Mouse (Mus musculus): ENCODE measurements around the gene Unc79.

Gene Unc79

GRCm38 (mm10) chr12:103211078-103211477, 262.4 kb downstream of the Unc79 start:
- no peak for DNase-seq

- DNase-seq = no peak
These were observed 264.9 kb downstream of the Unc79 start for GRCm38 (mm10) chr12:103213591-103213990.

GRCm38 (mm10) chr12:103214270-103214669, 265.6 kb downstream of the Unc79 start:
- DNase-seq = peak; percentile 28

- DNase-seq = no peak
These were observed 266.1 kb downstream of the Unc79 start for GRCm38 (mm10) chr12:103214797-103215196.

DNA sequence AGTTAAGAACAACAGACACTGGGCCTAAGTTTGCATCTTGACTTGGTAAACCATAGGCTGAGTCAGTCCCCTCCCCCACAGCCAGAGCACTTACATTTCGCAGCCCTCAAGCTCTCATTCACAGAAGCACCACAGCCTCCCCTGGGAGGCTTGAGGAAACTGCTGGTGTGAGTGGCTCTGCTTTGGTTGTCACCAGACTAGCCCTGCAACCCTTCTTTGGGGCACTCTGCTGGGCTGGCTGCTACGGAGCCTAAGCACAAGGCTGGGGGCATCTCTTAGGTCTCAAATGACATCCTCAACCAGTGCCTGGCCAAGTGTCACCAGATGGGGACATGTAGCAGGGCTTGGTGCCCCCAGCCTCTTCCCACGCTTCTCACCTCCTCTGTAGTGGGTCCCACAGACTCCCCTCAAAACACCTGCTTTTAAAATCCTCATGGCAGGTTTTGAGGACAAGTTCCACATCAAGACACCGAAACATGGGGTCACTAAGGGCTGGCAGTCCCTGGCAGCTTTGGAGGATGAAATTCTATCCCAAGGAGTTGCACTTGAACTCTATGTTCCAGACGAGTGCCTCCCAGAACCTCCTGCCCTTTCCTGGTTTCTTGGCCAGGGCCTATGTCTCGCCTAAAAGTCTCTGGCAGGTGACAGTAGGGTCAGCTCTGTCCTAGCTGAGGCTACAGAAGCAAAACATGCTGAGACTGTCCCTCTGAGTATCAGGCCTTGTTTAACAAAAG, 267.4 kb downstream of the Unc79 start:
- DNase-seq = peak; percentile 35

- DNase-seq = no peak
These were observed 275.0 kb downstream of the Unc79 start for GRCm38 (mm10) chr12:103223671-103224070.

GRCm38 (mm10) chr12:103226121-103226520, 277.5 kb downstream of the Unc79 start:
- DNase-seq = no peak

- no peak for DNase-seq
These were observed 280.4 kb downstream of the Unc79 start for GRCm38 (mm10) chr12:103229058-103229457.
